Mouse (Mus musculus) spleen, adult 2 months (tissue): Measurements from ENCODE around the gene Ube2g1. TPM values are rescaled to one million over a fixed set of nuclear protein-coding genes. Genes with fewer than 3 reads are reported as not detected.

Experiments
- DNase-seq, 2 experiments: peaks; one replicate each; pipeline versions ENCODE4 v3.0.0 to v3.0.0-alpha.2; 2012 to 2021; ENCODE audit warnings: low spot score in 2 of 2, low read depth in 1 of 2
- H3K27ac ChIP-seq: fragments of 200-500 bp; 2 replicates; pipeline ENCODE4 v1.5.1; 2012; ENCODE audit warnings: low read length, inconsistent platforms; ENCODE audit not compliant: insufficient read depth
- H3K27me3 ChIP-seq: fragments of 200-500 bp; 2 replicates; pipeline ENCODE4 v1.6.1; 2012; ENCODE audit warnings: mild to moderate bottlenecking, moderate library complexity, low read length, inconsistent platforms; ENCODE audit not compliant: control insufficient read depth, insufficient read depth
- H3K36me3 ChIP-seq: fragments of 200-500 bp; 2 replicates; pipeline ENCODE4 v1.6.1; 2012; ENCODE audit warnings: mild to moderate bottlenecking, low read length, inconsistent platforms; ENCODE audit not compliant: control insufficient read depth, insufficient read depth
- H3K4me1 ChIP-seq: fragments of 200-500 bp; 2 replicates; pipeline ENCODE4 v1.6.1; 2011; ENCODE audit warnings: inconsistent platforms; ENCODE audit not compliant: control insufficient read depth, insufficient read depth, insufficient read length
- H3K4me3 ChIP-seq: fragments of 200-500 bp; 2 replicates; pipeline ENCODE4 v1.5.1; 2011; ENCODE audit warnings: mild to moderate bottlenecking, inconsistent platforms; ENCODE audit not compliant: insufficient read depth, insufficient read length; ENCODE audit errors: extremely low read depth
- CTCF ChIP-seq: fragments of 200-500 bp; IDR thresholded peaks from 2 replicates; pipeline ENCODE4 v1.5.1; 2011; ENCODE audit warnings: mild to moderate bottlenecking, inconsistent platforms; ENCODE audit not compliant: insufficient read depth, insufficient read length, insufficient replicate concordance; ENCODE audit errors: extremely low read depth
- POLR2A ChIP-seq: fragments of 200-500 bp; IDR thresholded peaks from 2 replicates; pipeline ENCODE4 v1.6.1; 2011; ENCODE audit warnings: low read depth, low read length, inconsistent platforms
- WGBS: fragments of 180-500 bp; shearing (Covaris S2); methylation state at CpG from one replicate; pipeline ENCODE4 v1.1.7; 2018; 5-methylcytosine and 5-hydroxymethylcytosine counted together
- polyA plus RNA-seq: library from polyadenylated mRNA; depleted of rRNA; stranded (reverse); fragments of >200 nt; gene quantifications from 2 replicates; pipeline ENCODE4 v1.2.3, GENCODE M21; 2012; rRNA removed

The Ube2g1 gene
- polyA plus RNA-seq, 1 experiment = 5.3 TPM

DNA sequence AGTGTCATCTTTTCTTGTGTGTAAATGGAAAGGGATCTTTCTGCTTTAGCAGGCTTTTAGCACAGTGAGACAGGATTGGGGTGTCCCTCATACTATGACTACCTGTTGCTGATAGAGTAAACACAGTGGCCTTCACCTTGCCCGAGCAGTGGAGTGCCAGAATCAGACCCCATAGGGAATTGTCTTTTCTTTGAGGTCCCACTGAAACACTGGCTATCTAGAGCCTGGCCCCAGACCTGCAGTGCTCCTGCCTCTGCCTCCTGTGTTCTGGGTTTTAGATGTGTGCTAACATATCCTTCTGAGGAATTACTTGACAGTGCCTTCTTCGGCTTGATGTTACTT, 128.4 kb downstream of the Ube2g1 start:
- H3K4me3 ChIP-seq = no peak overlapping the region
- no peaks in the 10 kb centered on the region for H3K4me1 ChIP-seq
- peaks cover 37% of the 10 kb centered on the region for H3K36me3 ChIP-seq
- TF ChIP-seq CTCF (no peak), POLR2A (no peak)
- 91% methylated on average over 2 of the region's 2 CpGs for WGBS
- H3K27me3 ChIP-seq = no peaks in the 10 kb centered on the region
- H3K27ac ChIP-seq = no peak overlapping the region
- no peak for DNase-seq

Other genes with a start within 250 kb of the Ube2g1 start
- not detected in 2 replicates for gene Tekt1, start 244.8 kb upstream of the Ube2g1 start, polyA plus RNA-seq
- 0.98 and 1.6 TPM in 2 replicates for gene Smtnl2, start 195.6 kb upstream of the Ube2g1 start, polyA plus RNA-seq
- gene Ggt6, start 171.8 kb upstream of the Ube2g1 start, polyA plus RNA-seq = 0.23 and 0.55 TPM in 2 replicates
- gene Mybbp1a, start 165.9 kb upstream of the Ube2g1 start, polyA plus RNA-seq = 48.6 and 48.7 TPM in 2 replicates
- gene Spns2, start 117.4 kb upstream of the Ube2g1 start, polyA plus RNA-seq = 43.4 and 44.7 TPM in 2 replicates
- gene Spns3, start 56.8 kb upstream of the Ube2g1 start, polyA plus RNA-seq = 18.8 and 24.6 TPM in 2 replicates
- gene Ankfy1, start 82.7 kb downstream of the Ube2g1 start, polyA plus RNA-seq = 24.9 and 25.4 TPM in 2 replicates
- 2.4 and 2.8 TPM in 2 replicates for gene Cyb5d2, start 188.9 kb downstream of the Ube2g1 start, polyA plus RNA-seq
- gene Zzef1, start 188.9 kb downstream of the Ube2g1 start, polyA plus RNA-seq = 27.4 and 29.3 TPM in 2 replicates